Mouse (Mus musculus): Measurements from ENCODE around the gene Larp1b. TPM values are rescaled to one million over a fixed set of nuclear protein-coding genes. Genes with fewer than 3 reads are reported as not detected.

The Larp1b gene
- total and polyA plus RNA-seq, 2 experiments from 2014 or later, result 20.7 to 35.4 TPM

DNA sequence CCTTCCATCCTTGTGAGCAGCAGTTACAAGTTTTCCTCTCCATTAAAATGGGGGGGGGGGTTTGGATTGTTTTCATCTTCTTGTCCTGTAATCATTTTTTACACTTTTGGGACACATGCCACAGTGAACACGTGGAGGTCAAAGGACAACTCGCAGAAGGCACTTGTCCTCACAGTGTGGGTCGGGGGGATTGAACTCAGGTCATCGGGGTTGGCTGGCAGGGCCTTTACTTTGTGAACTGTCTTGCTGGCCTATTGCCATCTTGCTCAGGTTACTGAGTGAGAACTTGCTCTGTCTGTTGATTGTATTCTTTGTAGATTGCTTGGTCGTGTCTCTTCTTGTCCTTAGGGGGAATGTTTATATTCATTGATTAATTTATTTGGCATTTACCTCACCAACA, 91.6 kb downstream of the Larp1b start:
- H3K36me3 ChIP-seq (replicated peaks; ENCODE audit: control insufficient read depth, insufficient read depth, low read length), result no peaks in the 10 kb centered on the region
- DNase-seq (ENCODE audit: low spot score) (no peak), ATAC-seq (ENCODE audit: insufficient read depth, low read depth) (no peak)
- H3K9ac ChIP-seq (replicated peaks; ENCODE audit: low read depth, low read length), result no peak overlapping the region
- no peaks in the 10 kb centered on the region for H3K27me3 ChIP-seq (ENCODE audit: control insufficient read depth, insufficient read depth, low read length)
- WGBS, result 63% methylated on average over 5 of the region's 5 CpGs
- H3K9me3 ChIP-seq (replicated peaks; ENCODE audit: control insufficient read depth, low read length), result no peaks in the 10 kb centered on the region
- no peak overlapping the region for H3K4me3 ChIP-seq (ENCODE audit: low read depth, low read length)
- no peak overlapping the region for H3K27ac ChIP-seq (ENCODE audit: low read depth)
- no peak overlapping the region for H3K4me2 ChIP-seq (ENCODE audit: low read depth, low read length)
- H3K4me1 ChIP-seq (ENCODE audit: control insufficient read depth, insufficient read depth), result no peaks in the 10 kb centered on the region
- TF ChIP-seq CTCF (IDR thresholded peaks at IDR 0.05; ENCODE audit: low read depth) (no peak), EP300 (IDR thresholded peaks at IDR 0.05; ENCODE audit: low read depth) (no peak)

DNA sequence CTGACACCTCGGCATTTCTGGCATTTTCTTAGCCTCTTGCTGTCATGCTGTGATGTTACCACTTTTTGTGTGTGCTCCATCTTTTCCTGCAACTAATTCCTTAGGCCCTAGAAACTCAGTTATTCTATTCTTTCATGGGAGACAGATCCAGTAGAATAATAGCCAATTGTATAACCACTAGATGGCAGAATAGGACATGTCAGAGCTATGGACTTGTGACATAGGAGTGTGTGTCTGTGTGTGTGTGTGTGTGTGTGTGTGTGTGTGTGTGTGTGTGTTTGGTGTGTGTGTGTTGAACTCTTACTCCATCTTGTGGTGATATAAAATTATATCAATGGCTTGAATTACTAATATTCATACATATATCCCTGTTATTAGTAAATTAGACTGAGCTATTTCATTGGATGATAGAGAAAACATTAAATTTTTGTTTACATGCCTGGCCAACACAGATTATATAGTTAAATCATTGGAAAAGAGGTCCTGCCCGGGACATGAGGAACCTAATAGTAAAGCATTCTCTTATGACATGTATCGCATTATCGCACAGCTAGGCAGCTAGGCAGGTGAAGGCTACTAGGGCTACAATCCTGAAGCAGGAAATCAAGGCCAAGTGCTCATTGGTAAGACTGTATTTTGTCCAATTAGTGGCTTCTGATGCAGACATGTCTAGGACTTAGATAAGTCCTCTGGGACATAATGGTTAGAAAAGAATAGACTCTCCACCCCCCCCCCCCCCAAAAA, 92.7 kb downstream of the Larp1b start:
- Histone ChIP-seq H3K36me3 (replicated peaks; ENCODE audit: control insufficient read depth, insufficient read depth, low read length) (no peaks in the 10 kb centered on the region), H3K4me2 (ENCODE audit: low read depth, low read length) (no peak overlapping the region), H3K9me3 (replicated peaks; ENCODE audit: control insufficient read depth, low read length) (no peaks in the 10 kb centered on the region), H3K9ac (replicated peaks; ENCODE audit: low read depth, low read length) (no peak overlapping the region), H3K27ac (ENCODE audit: low read depth) (no peak overlapping the region), H3K4me1 (ENCODE audit: control insufficient read depth, insufficient read depth) (no peaks in the 10 kb centered on the region), H3K4me3 (ENCODE audit: low read depth, low read length) (no peak overlapping the region), H3K27me3 (ENCODE audit: control insufficient read depth, insufficient read depth, low read length) (no peaks in the 10 kb centered on the region)
- DNase-seq (ENCODE audit: low spot score) (peak; percentile 61), ATAC-seq (ENCODE audit: insufficient read depth, low read depth) (0 out of 2 replicates have a peak, but pooled peaks have one; percentile 30)
- TF ChIP-seq CTCF (IDR thresholded peaks at IDR 0.05; ENCODE audit: low read depth) (peak; percentile 85), EP300 (IDR thresholded peaks at IDR 0.05; ENCODE audit: low read depth) (no peak)
- WGBS, result 69% methylated on average over 4 of the region's 4 CpGs

DNA sequence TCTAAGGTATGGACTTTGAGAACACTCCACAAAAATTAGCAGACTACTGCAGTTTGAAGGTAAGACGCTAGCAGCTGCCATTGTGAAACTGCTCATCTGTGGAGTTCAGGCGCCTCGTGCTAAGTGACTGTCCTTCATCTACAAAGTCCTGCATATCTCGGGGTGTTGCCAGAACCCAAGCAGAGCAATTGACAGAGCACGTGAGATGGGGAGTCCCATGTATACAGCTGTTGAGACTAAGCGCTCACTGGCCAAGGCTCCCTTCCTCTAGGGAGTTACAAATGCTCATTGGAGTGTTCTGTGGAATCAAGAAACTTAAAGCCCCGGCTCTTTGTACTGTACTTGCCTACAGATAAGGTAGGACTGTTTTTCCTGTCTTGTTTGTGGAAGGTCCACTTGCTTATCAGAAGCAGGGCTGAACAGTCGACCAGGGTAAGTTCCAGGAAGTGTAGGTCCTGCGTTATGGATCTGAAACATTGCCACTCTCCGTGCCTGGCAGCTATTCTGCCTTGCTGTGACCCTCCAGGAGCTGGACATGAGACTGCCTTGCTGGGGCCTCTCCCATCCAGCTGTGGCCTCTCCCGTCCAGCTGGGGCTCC, 94.2 kb downstream of the Larp1b start:
- WGBS, result 21% methylated on average over 11 of the region's 11 CpGs
- no peaks in the 10 kb centered on the region for H3K4me1 ChIP-seq (ENCODE audit: control insufficient read depth, insufficient read depth)
- no peak overlapping the region for H3K9ac ChIP-seq (replicated peaks; ENCODE audit: low read depth, low read length)
- DNase-seq (ENCODE audit: low spot score) (peak; percentile 14), ATAC-seq (ENCODE audit: insufficient read depth, low read depth) (peak; percentile 31; the same call in 1 of the 2 replicates)
- no peaks in the 10 kb centered on the region for H3K9me3 ChIP-seq (replicated peaks; ENCODE audit: control insufficient read depth, low read length)
- H3K4me2 ChIP-seq (ENCODE audit: low read depth, low read length), result no peak overlapping the region
- TF ChIP-seq EP300 (IDR thresholded peaks at IDR 0.05; ENCODE audit: low read depth) (no peak), CTCF (IDR thresholded peaks at IDR 0.05; ENCODE audit: low read depth) (no peak)
- no peak overlapping the region for H3K27ac ChIP-seq (ENCODE audit: low read depth)
- H3K4me3 ChIP-seq (ENCODE audit: low read depth, low read length), result no peak overlapping the region
- H3K27me3 ChIP-seq (ENCODE audit: control insufficient read depth, insufficient read depth, low read length), result no peaks in the 10 kb centered on the region
- no peaks in the 10 kb centered on the region for H3K36me3 ChIP-seq (replicated peaks; ENCODE audit: control insufficient read depth, insufficient read depth, low read length)

DNA sequence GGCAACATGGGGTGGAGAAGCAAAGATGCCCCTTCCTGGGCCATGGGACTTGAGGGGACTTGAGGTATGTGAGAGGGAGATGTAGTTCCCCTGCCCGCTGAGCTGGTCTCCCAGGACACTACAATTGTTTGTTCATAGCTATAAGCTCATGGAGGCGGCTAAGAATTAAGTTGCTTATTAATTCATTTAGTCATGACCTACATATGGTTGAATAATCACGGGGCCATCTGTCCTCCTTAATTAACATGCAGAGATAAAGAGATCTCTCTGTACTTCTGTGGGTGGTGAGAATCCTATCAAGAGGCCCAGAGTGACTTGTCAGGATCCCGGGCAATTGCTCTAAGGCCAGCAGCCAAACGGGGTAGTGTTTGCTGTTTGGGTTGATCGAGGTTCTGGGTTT, 98.2 kb downstream of the Larp1b start:
- no peak overlapping the region for H3K4me3 ChIP-seq (ENCODE audit: low read depth, low read length)
- no peaks in the 10 kb centered on the region for H3K36me3 ChIP-seq (replicated peaks; ENCODE audit: control insufficient read depth, insufficient read depth, low read length)
- DNase-seq (ENCODE audit: low spot score) (no peak), ATAC-seq (ENCODE audit: insufficient read depth, low read depth) (no peak)
- H3K27ac ChIP-seq (ENCODE audit: low read depth), result no peak overlapping the region
- no peaks in the 10 kb centered on the region for H3K27me3 ChIP-seq (ENCODE audit: control insufficient read depth, insufficient read depth, low read length)
- no peak overlapping the region for H3K9ac ChIP-seq (replicated peaks; ENCODE audit: low read depth, low read length)
- 82% methylated on average over 6 of the region's 6 CpGs for WGBS
- no peak overlapping the region for H3K4me2 ChIP-seq (ENCODE audit: low read depth, low read length)
- H3K9me3 ChIP-seq (replicated peaks; ENCODE audit: control insufficient read depth, low read length), result no peaks in the 10 kb centered on the region
- TF ChIP-seq CTCF (IDR thresholded peaks at IDR 0.05; ENCODE audit: low read depth), result no peak
- no peak for TF ChIP-seq EP300 (IDR thresholded peaks at IDR 0.05; ENCODE audit: low read depth)
- H3K4me1 ChIP-seq (ENCODE audit: control insufficient read depth, insufficient read depth), result no peaks in the 10 kb centered on the region

DNA sequence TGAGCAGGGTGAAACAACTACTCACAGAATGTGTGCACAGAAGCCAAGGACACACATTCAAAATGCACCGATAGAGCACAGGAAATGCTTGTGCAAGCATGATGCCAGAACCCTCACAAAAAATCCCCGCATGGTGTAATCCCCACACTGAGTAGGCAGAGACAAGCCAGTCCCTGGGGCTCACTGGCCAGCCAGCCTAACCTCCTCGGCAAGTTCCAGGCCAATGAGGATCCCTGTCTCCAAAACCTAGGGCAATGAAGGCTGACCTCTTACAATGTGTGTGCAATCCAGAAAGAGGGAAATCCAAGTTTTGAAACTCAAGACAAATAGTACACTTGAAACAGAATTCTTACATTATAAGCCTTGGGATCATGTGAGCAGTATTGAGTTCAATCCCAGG, 103.7 kb downstream of the Larp1b start:
- no peak for ATAC-seq (ENCODE audit: insufficient read depth, low read depth)
- 81% methylated on average over 3 of the region's 3 CpGs for WGBS
- no peaks in the 10 kb centered on the region for H3K27me3 ChIP-seq (ENCODE audit: control insufficient read depth, insufficient read depth, low read length)
- no peak for TF ChIP-seq EP300 (IDR thresholded peaks at IDR 0.05; ENCODE audit: low read depth)
- no peak for TF ChIP-seq CTCF (IDR thresholded peaks at IDR 0.05; ENCODE audit: low read depth)
- H3K4me1 ChIP-seq (ENCODE audit: control insufficient read depth, insufficient read depth), result no peaks in the 10 kb centered on the region
- no peak overlapping the region for H3K27ac ChIP-seq (ENCODE audit: low read depth)
- DNase-seq (ENCODE audit: low spot score), result no peak
- no peaks in the 10 kb centered on the region for H3K9me3 ChIP-seq (replicated peaks; ENCODE audit: control insufficient read depth, low read length)
- no peak overlapping the region for H3K4me2 ChIP-seq (ENCODE audit: low read depth, low read length)
- no peak overlapping the region for H3K4me3 ChIP-seq (ENCODE audit: low read depth, low read length)
- no peak overlapping the region for H3K9ac ChIP-seq (replicated peaks; ENCODE audit: low read depth, low read length)
- no peaks in the 10 kb centered on the region for H3K36me3 ChIP-seq (replicated peaks; ENCODE audit: control insufficient read depth, insufficient read depth, low read length)

Data from heart, postnatal 0 days (tissue).